Mouse (Mus musculus) frontal cortex, postnatal 10 days (tissue): ENCODE data around the gene Chmp1a.

ENCODE experiments used
- DNase-seq, 2 experiments: peaks; one replicate each; pipeline ENCODE4 v3.0.0; 2022; ENCODE audit warnings: low spot score in 2 of 2, mixed read lengths in 1 of 2

The Chmp1a gene

DNA sequence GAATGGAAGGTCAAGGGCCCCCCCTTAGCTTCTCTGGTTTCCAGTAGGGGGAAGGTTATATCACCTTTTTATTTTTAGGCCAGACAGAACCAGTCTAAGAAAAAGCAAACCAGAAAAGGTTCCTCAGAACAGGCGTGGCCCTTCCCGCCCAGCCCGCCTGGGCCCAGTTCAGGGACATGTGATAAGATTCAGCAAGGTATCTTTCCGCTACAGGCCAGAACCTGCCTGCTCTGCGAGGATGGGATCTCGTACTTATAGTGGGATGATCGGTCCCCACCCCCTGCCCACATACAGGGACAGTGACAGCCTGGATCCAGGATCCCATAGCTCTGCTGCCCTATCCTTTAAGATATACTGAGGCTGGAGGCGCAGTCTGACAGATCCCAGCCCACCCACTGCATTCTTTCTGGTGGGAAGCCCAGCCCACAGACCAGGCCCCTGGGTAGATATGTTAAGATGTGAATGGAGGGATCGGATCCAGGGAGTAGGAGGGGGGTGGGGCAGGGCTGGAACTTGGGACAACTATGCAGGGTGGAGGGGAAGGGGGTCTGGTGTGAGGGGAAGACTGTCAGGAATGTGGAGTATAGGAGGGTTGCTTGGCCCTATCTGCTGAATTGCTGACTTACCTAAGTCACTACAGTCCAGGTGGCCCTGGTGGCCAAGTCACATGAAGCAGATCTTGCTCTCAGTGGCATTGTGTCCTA, 56.3 kb downstream of the Chmp1a start:
- no peak for DNase-seq

DNA sequence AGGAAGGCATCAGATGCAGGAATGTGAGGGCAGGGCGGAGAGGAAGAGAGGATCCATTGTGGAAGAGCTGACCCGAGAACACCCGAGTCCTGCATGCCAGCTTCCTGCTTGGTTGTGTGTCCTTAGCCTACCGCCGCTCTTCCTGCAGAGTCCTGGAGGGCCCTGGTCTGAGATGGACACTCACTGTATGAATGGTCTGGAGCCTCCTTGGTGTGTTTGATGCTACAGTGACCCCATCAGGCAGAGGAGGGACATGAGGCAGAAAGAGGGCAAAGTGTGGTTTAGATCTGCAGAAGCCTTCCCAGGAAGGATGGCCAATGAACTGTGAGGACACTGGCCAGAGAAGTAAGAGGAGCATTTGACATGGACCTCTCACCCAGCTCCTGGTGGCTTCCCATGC, 57.4 kb downstream of the Chmp1a start:
- DNase-seq, result no peak
